Mouse (Mus musculus) mouse trophoblast stem cell (cell line): ENCODE measurements around the gene Nxpe3.

ENCODE experiments used
- in situ Hi-C, 2 experiments: fragments of 300-500 bp; cut with MseI, MboI; formaldehyde crosslinking; loops; 2 replicates in 1 of 2; 3 replicates in 1 of 2; pipeline ENCODE4 v1.15.1; 2025

Gene Nxpe3

DNA sequence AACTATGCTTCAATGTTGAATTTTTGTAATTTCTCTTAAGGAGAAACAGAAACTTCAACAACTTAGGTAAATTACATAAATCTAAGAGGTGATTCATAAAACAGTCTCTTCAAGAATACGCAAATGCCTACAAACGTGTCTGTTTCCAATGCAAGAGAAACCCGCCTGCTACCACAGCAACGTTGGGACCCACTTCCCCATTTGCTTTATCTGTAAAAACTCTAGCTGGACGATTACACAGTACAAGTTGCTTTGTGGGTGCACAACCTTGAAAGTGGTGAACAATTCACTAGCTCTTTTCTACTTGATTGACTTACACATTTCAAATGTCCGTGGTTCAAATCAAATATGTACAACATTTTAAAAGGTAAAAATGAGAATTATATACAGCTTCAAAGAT, 83.3 kb downstream of the Nxpe3 start:
- in situ Hi-C loops = no loop called here

DNA sequence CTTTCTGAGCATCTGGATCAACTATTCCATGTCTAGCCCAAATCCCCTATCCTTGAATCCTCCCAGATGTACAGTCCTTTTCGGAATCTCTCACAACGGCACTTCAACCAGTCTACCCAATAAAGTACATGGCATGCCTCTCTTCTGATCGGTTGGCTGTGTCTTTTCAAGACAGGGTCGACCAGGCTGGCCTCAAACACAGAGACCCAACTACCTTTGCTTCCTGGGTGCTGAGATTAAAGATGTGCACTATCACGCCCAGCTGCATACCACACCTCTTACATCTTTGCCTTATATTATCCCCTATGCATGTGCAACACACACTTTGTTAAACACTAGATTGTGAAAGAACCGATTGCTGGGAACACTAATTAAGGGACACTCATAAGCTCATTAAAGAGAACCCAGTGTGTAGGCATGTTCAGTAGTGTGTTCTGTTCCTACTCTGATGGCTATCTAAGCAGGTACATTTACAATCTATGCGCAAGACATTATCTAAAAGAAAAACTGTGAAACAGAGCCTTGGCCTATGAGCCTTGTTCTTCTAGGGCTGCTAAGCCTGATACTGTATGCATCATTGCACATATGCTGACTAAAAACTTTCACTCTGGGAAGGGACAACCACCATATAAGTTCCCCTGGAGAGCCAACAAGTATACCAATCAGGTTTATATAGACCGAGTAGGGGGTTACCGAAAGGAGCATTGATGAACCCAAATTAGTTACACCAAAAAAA, 85.1 kb downstream of the Nxpe3 start:
- in situ Hi-C loops = no loop called here

DNA sequence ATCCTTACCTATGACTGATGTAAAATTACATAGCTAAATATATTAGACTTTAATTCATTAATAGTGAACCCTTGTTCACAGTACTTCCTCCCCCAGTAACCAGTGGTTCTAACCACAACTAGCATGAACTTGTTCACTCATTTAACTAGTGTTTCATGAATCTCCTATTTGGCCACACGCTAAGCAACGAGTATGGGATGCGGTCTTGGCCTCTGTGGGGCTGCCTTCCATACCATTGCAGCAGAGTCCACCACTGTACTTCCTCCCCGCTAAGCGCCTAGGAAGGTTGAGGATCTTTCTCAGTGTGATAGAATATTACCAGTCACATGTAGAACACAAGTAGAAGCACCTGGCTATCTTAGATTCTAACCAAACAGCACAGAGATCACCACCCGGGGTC, 85.7 kb downstream of the Nxpe3 start:
- in situ Hi-C loops = no loop called here

DNA sequence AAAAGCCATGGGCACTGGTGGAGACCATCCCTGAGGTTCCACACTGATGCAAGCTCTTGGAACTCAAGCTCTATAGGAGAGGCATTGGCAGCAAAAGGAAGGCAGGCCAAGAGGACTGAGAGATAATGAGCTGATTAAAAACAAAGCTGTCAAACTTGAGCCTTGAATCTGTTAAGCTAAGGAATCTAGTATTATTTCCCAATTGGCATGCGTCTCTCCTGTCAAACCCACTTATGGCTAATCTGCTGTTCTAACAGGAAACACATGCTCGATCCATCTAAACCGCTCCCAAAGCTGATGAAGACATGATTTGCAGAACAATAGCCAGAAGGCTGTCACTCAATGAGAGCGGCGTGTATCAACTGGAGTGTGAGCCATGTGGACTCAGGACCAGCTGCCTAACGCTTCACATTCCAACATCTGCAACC, 87.6 kb downstream of the Nxpe3 start:
- in situ Hi-C loops = no loop called here

DNA sequence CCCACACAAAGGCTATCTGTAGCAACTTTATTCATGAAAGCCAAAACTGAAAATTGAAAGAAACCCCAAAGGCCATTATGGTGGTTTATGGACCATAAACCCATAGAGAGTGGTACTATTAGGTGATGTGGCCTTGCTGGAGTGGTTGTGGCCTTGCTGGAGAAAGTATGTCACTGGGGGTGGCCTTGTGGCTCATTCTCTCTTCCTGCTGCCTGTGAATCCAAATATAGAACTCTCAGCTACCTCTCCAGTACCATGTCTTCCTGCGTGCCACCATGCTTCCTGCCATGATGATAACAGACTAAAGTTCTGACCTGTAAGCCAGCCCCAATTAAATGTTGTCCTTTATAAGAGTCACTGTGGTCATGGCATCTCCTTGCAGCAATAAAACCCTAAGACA, 90.3 kb downstream of the Nxpe3 start:
- in situ Hi-C loops = no loop called here

DNA sequence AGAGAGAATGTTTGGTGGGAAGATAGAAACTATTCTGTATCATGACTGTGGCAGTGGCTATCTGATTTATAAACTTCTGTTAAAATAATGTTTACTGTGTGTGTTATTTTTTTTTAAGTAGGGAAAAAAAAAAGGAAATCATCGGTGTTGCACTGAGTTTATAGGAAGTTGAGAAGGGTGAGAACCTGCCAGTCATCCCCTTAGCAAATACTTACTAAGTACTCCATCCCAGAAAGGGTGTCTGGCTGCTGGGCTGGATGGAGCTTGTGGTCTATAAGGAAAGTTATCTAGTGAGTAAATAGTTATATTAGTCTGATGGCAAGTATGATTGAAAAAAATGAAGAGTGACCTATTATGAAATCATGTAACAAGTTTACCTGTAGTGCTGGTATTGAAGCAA, 93.5 kb downstream of the Nxpe3 start:
- in situ Hi-C loops = no loop called here

DNA sequence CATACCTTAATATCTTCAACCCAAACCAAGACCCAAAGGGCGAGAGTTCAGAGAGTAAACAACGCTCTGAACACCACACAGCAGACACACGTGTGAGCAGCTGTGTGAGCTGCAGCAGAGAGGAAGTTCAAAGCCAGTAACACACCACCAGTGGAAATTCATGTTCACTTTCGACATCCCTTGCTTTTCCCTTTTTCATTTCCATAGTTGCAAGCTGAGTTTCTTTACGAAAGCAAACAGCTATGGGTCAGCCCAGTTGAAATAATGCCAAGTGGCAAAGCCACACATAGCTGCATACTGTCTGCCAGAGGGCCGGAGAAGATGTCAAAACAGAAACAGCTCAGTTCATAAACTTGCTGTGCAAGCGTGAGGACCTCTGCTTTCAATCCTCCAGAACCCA, 96.2 kb downstream of the Nxpe3 start:
- in situ Hi-C loops = no loop called here

DNA sequence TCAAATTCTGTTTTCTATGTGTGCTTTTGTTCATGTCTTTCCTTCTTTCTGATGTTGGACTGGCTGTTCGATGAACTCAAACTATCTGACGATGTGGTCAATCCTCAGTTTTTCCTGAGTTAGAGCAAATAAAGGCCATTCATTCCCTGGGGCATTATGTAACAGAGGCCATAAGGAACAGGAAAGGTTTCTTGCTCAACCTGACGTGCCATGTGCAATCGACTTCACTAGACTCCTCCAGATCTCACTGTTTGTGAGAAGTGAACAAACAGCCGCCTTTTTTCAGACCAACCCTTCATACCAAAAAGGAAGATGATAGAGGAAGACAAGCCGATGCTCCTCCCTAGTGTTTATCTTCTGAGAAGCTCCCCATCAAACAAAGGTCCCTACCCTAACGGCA, 104.8 kb downstream of the Nxpe3 start:
- in situ Hi-C loops = no loop called here
